Mouse (Mus musculus) kidney, adult 2 months (tissue): ENCODE measurements around the gene Folr1.

Source experiments
- CTCF ChIP-seq: fragments of 200-500 bp; conservative IDR thresholded peaks from 2 replicates; pipeline ENCODE4 v1.5.1; 2011; ENCODE audit warnings: low read depth, mild to moderate bottlenecking, control low read depth, low read length, moderate library complexity, mixed read lengths; ENCODE audit not compliant: insufficient read depth, insufficient read length
- POLR2A ChIP-seq: fragments of 200-500 bp; IDR thresholded peaks from one replicate; pipeline ENCODE4 v1.6.1; 2011; ENCODE audit warnings: low read depth, low read length, control low read depth

DNA sequence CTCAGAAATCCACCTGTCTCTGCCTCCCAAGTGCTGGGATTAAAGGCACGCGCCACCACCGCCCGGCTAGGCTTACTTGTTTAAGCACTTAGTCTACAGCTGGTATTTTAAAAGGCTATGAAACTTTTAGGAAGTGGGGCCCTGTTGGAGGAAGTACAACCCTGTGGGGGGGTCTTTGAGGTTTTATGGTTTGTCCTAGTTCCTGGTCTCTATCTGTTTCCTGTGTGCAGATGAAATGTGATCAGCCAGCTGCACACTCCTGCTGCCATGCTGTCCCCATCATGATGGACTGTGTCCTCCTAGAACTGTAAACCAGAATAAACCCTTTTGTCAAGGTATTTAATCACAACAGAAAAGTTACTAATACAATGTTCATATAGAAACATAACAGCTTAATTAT is 13.6 kb upstream of the Folr1 start:
- TF ChIP-seq POLR2A (no peak), CTCF (no peak)
